Mouse (Mus musculus) skeletal muscle tissue, postnatal 0 days (tissue): ENCODE data around the gene Fbrs. TPM values are rescaled to one million over a fixed set of nuclear protein-coding genes. Genes with fewer than 3 reads are reported as not detected.

Source experiments
- microRNA-seq, 2 experiments: library from miRNA; unstranded; fragments of <30 nt; microRNA quantifications; one replicate each; pipeline ENCODE4; 2016
- polyA plus RNA-seq: library from polyadenylated mRNA; unstranded; fragments of >200 nt; fragmentation: Nextera tagmentation; extraction: Ambion mirVana; gene quantifications from 2 replicates; pipeline ENCODE4 v1.2.1, GENCODE M21; 2015

The Fbrs gene
- polyA plus RNA-seq, result 7.1 and 7.8 TPM in 2 replicates

GRCm38 (mm10) chr7:127478635-127479317 lies at the start of gene Fbrs:
Gene Fbrs, plus strand, starts transcription at chr7:127479199.

GRCm38 (mm10) chr7:127448521-127449300 lies 30.3 kb upstream of the Fbrs start, which contains the start of gene Zfp689:
Gene Zfp689, minus strand, starts transcription at chr7:127449158.

GRCm38 (mm10) chr7:127459311-127459710 lies 19.7 kb upstream of the Fbrs start, which contains the start of gene Prr14:
Gene Prr14, plus strand, starts transcription at chr7:127459611.

GRCm38 (mm10) chr7:127511808-127512230 lies 32.8 kb downstream of the Fbrs start, which contains the start of gene Srcap:
Gene Srcap, plus strand, starts transcription at chr7:127511983.

GRCm38 (mm10) chr7:127519284-127519683 lies 40.3 kb downstream of the Fbrs start, which contains the start of gene Gm42715:
Gene Gm42715, plus strand, starts transcription at chr7:127519584.

Small RNA genes within 50 kb of the gene (microRNA-seq; reads per million reads assigned to microRNA genes)
- gene Gm47278, result 0 reads per million in 2 experiments
- 0.30 to 0.42 reads per million in 2 experiments for gene Mir7060

Other genes starting within 250 kb of the Fbrs start
- gene Zfp553, start 246.1 kb upstream of the Fbrs start, polyA plus RNA-seq, result 8.7 and 9.9 TPM in 2 replicates
- gene Sept1, start 246.1 kb upstream of the Fbrs start, polyA plus RNA-seq, result 8.5 and 9.1 TPM in 2 replicates
- 31.2 and 37.1 TPM in 2 replicates for gene Zfp771, start 234.9 kb upstream of the Fbrs start, polyA plus RNA-seq
- 56.2 and 58.8 TPM in 2 replicates for gene Dctpp1, start 218.5 kb upstream of the Fbrs start, polyA plus RNA-seq
- gene Sephs2, start 205.1 kb upstream of the Fbrs start, polyA plus RNA-seq, result 36.9 and 48.8 TPM in 2 replicates
- 1.9 TPM in 2 replicates for gene Itgal, start 182.9 kb upstream of the Fbrs start, polyA plus RNA-seq
- gene Zfp768, start 133.6 kb upstream of the Fbrs start, polyA plus RNA-seq, result 13.9 and 16.4 TPM in 2 replicates
- 3.9 and 4.4 TPM in 2 replicates for gene Zfp747, start 103.1 kb upstream of the Fbrs start, polyA plus RNA-seq
- gene 9130019O22Rik, start 92.0 kb upstream of the Fbrs start, polyA plus RNA-seq, result 3.4 and 3.8 TPM in 2 replicates
- gene E430018J23Rik, start 85.6 kb upstream of the Fbrs start, polyA plus RNA-seq, result 4.1 and 4.8 TPM in 2 replicates
- gene Zfp764, start 72.4 kb upstream of the Fbrs start, polyA plus RNA-seq, result 3.1 and 3.4 TPM in 2 replicates
- gene Zfp688, start 57.1 kb upstream of the Fbrs start, polyA plus RNA-seq, result 9.9 and 13.0 TPM in 2 replicates
- gene Zfp689, start 30.0 kb upstream of the Fbrs start, polyA plus RNA-seq, result 2.4 and 2.6 TPM in 2 replicates
- gene Prr14, start 19.6 kb upstream of the Fbrs start, polyA plus RNA-seq, result 17.3 and 23.2 TPM in 2 replicates
- 17.2 and 19.6 TPM in 2 replicates for gene Srcap, start 32.8 kb downstream of the Fbrs start, polyA plus RNA-seq
- gene Gm42715, start 40.4 kb downstream of the Fbrs start, polyA plus RNA-seq, result 5.6 and 6.1 TPM in 2 replicates
- gene Tmem265, start 82.2 kb downstream of the Fbrs start, polyA plus RNA-seq, result 1.2 and 3.3 TPM in 2 replicates
- gene Phkg2, start 94.1 kb downstream of the Fbrs start, polyA plus RNA-seq, result 19.5 and 21.8 TPM in 2 replicates
- 7.2 and 7.5 TPM in 2 replicates for gene Ccdc189, start 109.4 kb downstream of the Fbrs start, polyA plus RNA-seq
- gene Rnf40, start 109.6 kb downstream of the Fbrs start, polyA plus RNA-seq, result 18.0 and 21.5 TPM in 2 replicates
- 4.0 and 5.4 TPM in 2 replicates for gene Zfp629, start 136.6 kb downstream of the Fbrs start, polyA plus RNA-seq
- gene Bcl7c, start 229.7 kb downstream of the Fbrs start, polyA plus RNA-seq, result 60.6 and 71.5 TPM in 2 replicates
- gene Ctf1, start 233.5 kb downstream of the Fbrs start, polyA plus RNA-seq, result 6.8 and 6.9 TPM in 2 replicates